ENCODE assay signal across 26 mouse cellular contexts in the genomic region with DNA sequence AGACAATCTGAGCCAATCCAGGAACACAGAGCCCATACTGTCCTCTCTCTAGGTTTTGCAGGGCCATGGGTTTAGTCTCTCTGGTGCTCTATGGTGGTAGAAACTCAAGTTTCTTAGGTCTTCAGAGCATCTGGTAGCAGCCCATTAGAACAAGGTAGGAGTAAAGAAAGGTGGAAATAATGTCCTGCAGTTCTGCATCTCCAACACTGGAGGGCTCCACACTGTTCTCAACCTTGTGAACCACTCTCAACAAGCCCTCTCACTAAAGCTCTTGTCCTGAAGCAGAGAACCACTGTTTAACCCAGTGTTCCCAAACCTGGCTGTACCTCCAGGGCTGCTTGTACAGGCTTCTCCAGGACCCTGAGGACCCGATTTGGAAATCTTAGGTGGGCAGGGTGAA. TPM values are rescaled to one million over a fixed set of nuclear protein-coding genes. Genes with fewer than 3 reads are reported as not detected.
DNase-seq lines count a peak whose midpoint lies in the region; ATAC-seq and TF ChIP-seq lines count a peak whose summit lies in the region.
"Not testable (repeated sequence)": the region's sequence is repeated elsewhere in the genome, so short reads cannot be mapped to it uniquely, and the experiment has no call there.
"Had no signal": no experiment of that assay in that cellular context is flagged by ENCODE, and none has a peak within 500 bp of the region (broad histone marks: within the 10 kb centered on the region; RNA-seq: fewer than 3 reads in every experiment).

No protein-coding gene starts in this region.

- H3K36me3 ChIP-seq in kidney, adult 2 months (ENCODE audit: control insufficient read depth, insufficient read depth, low read length); liver, embryonic 14.5 days (replicated peaks; ENCODE audit: control insufficient read depth, insufficient read depth, low read depth); midbrain, postnatal 0 days (ENCODE audit: insufficient read depth, low read length): not testable (repeated sequence)

- H3K4me1 ChIP-seq in cortical plate, adult 2 months (ENCODE audit: control insufficient read depth, insufficient read depth, low read length); kidney, adult 2 months (ENCODE audit: control insufficient read depth, insufficient read depth, low read length); liver, embryonic 14.5 days (replicated peaks; ENCODE audit: control insufficient read depth in 2 of 2, insufficient read depth in 2 of 2, low read length in 1 of 2); midbrain, postnatal 0 days (ENCODE audit: insufficient read depth, low read length): not testable (repeated sequence)

- ATAC-seq in Patski; liver, embryonic 14.5 days (ENCODE audit: insufficient read depth); midbrain, postnatal 0 days (ENCODE audit: low FRiP score): not testable (repeated sequence)

- CTCF ChIA-PET in Patski (lab: Charles Lee) = not testable (repeated sequence)

- not testable (repeated sequence) for H3K27me3 ChIP-seq in Patski; kidney, adult 2 months (replicated peaks; ENCODE audit: control insufficient read depth, insufficient read depth, low read length); liver, embryonic 14.5 days (ENCODE audit: control insufficient read depth, insufficient read depth, low read length); midbrain, postnatal 0 days (ENCODE audit: insufficient read depth, low read length)

- H3K9me3 ChIP-seq in liver, embryonic 14.5 days (ENCODE audit: control insufficient read depth, low read length); midbrain, postnatal 0 days (ENCODE audit: low read length): not testable (repeated sequence)

- intact Hi-C loops in gastrocnemius, adult 2 months (cut with DNase I) = not testable (repeated sequence)

- WGBS in kidney, adult 2 months = 17% methylated on average over 1 of the region's 1 CpGs
- WGBS in liver, embryonic 14.5 days (ENCODE audit: insufficient replicate concordance) = 13% methylated on average over 1 of the region's 1 CpGs
- WGBS in midbrain, postnatal 0 days = 0% methylated on average over 1 of the region's 1 CpGs

- H3K27ac ChIP-seq in cortical plate, adult 2 months (ENCODE audit: insufficient read depth, low read length); gastrocnemius, adult 2 months; kidney, adult 2 months (ENCODE audit: insufficient read depth, low read depth, low read length); liver, embryonic 14.5 days; midbrain, postnatal 0 days (ENCODE audit: low read depth, low read length): not testable (repeated sequence)

- not testable (repeated sequence) for H3K9ac ChIP-seq in liver, embryonic 14.5 days (replicated peaks); midbrain, postnatal 0 days (replicated peaks; ENCODE audit: low read length, poor library complexity, severe bottlenecking)

- H3K4me2 ChIP-seq in liver, embryonic 14.5 days (ENCODE audit: low read depth); midbrain, postnatal 0 days (ENCODE audit: low read depth, low read length, poor library complexity, severe bottlenecking): not testable (repeated sequence)

- peak; percentile 46 for TF ChIP-seq CTCF in Patski (IDR thresholded peaks at IDR 0.05)
- peak; percentile 25 for TF ChIP-seq CTCF in cortical plate, adult 2 months (IDR thresholded peaks at IDR 0.05; ENCODE audit: extremely low read depth, insufficient read depth, low read length)
- TF ChIP-seq CTCF in gastrocnemius, adult 2 months (IDR thresholded peaks at IDR 0.05) = peak; percentile 46
- peak; percentile 38; the same call in 1 of the 2 replicates for TF ChIP-seq CTCF in kidney, adult 2 months (conservative IDR thresholded peaks at IDR 0.05; ENCODE audit: insufficient read depth, insufficient read length, low read depth, low read length)
- peak; percentile 23; the same call in 1 of the 2 replicates for TF ChIP-seq CTCF in liver, embryonic 14.5 days (IDR thresholded peaks at IDR 0.05; ENCODE audit: low read depth)
- TF ChIP-seq CTCF in midbrain, postnatal 0 days (IDR thresholded peaks at IDR 0.05) = peak; percentile 53

- not testable (repeated sequence) for H3K4me3 ChIP-seq in cortical plate, adult 2 months (ENCODE audit: insufficient read depth, low read length); gastrocnemius, adult 2 months; kidney, adult 2 months (ENCODE audit: insufficient read depth, low read depth, low read length); liver, embryonic 14.5 days (ENCODE audit: insufficient read depth in 1 of 2, low read depth in 2 of 2, low read length in 2 of 2); midbrain, postnatal 0 days (ENCODE audit: low read depth, low read length)

- not testable (repeated sequence) for TF ChIP-seq POLR2A in cortical plate, adult 2 months (IDR thresholded peaks at IDR 0.05; ENCODE audit: extremely low read depth, insufficient read depth, low read length); kidney, adult 2 months (IDR thresholded peaks at IDR 0.05; ENCODE audit: low read depth, low read length)

- TF ChIP-seq EP300 in liver, embryonic 14.5 days (IDR thresholded peaks at IDR 0.05; ENCODE audit: low read depth) = not testable (repeated sequence)

- POLR2A ChIA-PET in Patski (lab: Charles Lee) = not testable (repeated sequence)

- in situ Hi-C loops in Patski (cut with MboI; ENCODE audit: low pct_unique_long_range_greater_than_20kb) = not testable (repeated sequence)

- DNase-seq in A20 (ENCODE audit: low read depth, low spot score) = peak; percentile 14
- not testable (repeated sequence) for DNase-seq in Patski (ENCODE audit: low read depth, low spot score); gastrocnemius, adult 2 months; liver, embryonic 14.5 days (ENCODE audit: low read depth in 3 of 3, low spot score in 3 of 3); midbrain, postnatal 0 days (ENCODE audit: low spot score)
- peak; percentile 7 for DNase-seq in kidney, adult 2 months

RNA-seq across cellular contexts. Expression of a gene that starts 27.3 kb away (rescaled TPM):
- not detected for polyA plus RNA-seq in Patski (2021)
- polyA plus RNA-seq in cortical plate, adult 2 months (2012; rRNA removed) = not detected in 2 replicates
- not detected for total RNA-seq in gastrocnemius, adult 2 months (2021)
- polyA plus RNA-seq in kidney, adult 2 months (2012; rRNA removed) = not detected in 2 replicates
- not detected in 2 replicates for polyA plus RNA-seq in liver, embryonic 14.5 days (2012; rRNA removed)
- not detected in 2 replicates for polyA plus RNA-seq in liver, embryonic 14.5 days (2014; fragmentation: Nextera tagmentation; extraction: Ambion mirVana)
- total RNA-seq in midbrain, postnatal 0 days (2014; rRNA removed) = not detected in 2 replicates
- polyA plus RNA-seq in midbrain, postnatal 0 days (2015; fragmentation: Nextera tagmentation; extraction: Ambion mirVana) = not detected in 2 replicates
- total RNA-seq: adrenal gland, adult 2 months; adrenal gland, postnatal 4 days; gastrocnemius, postnatal 25 days; heart, adult 18-20 months; heart, postnatal 25 days; layer of hippocampus, adult 8-10 months; layer of hippocampus, postnatal 36 days; left cerebral cortex, postnatal 14 days; megakaryocyte-erythroid progenitor cell, adult 5-6 weeks had no signal
- polyA plus RNA-seq: adrenal gland, adult 2 months; forebrain, embryonic 16.5 days; heart, embryonic 13.5 days; hindbrain, embryonic 13.5 days; inflammation-experienced regulatory T-cells, adult 6 months; limb, embryonic 12.5 days; liver, embryonic 12.5 days; lung, embryonic 15.5 days; midbrain, embryonic 16.5 days; neural tube, embryonic 14.5 days; stomach, embryonic 15.5 days had no signal
